Mouse (Mus musculus) duodenum, adult 2 months (tissue): ENCODE results near the gene Cul7. TPM values are rescaled to one million over a fixed set of nuclear protein-coding genes. Genes with fewer than 3 reads are reported as not detected.

Experiments
- polyA plus RNA-seq: library from polyadenylated mRNA; depleted of rRNA; stranded (reverse); fragments of >200 nt; gene quantifications from 2 replicates; pipeline ENCODE4 v1.2.3, GENCODE M21; 2012; ENCODE audit warnings: low replicate concordance; rRNA removed

Cul7 gene
- polyA plus RNA-seq: 9.8 and 12.0 TPM in 2 replicates

GRCm38 (mm10) chr17:46650232-46651031, at the start of gene Cul7:
Cul7 (plus strand) TSS chr17:46650337.

GRCm38 (mm10) chr17:46628791-46629684, 21.1 kb upstream of the Cul7 start, which contains the start of gene Ptk7:
Ptk7 (minus strand) TSS chr17:46629504.

GRCm38 (mm10) chr17:46645561-46646321, 4.4 kb upstream of the Cul7 start, which contains the start of the genes Klc4 and Mrpl2:
Klc4 (minus strand) TSS chr17:46646022.
Mrpl2 (plus strand) TSS chr17:46646229.

GRCm38 (mm10) chr17:46673850-46674529, 23.9 kb downstream of the Cul7 start, which contains the start of gene Rrp36:
Rrp36 (minus strand) TSS chr17:46674352.

GRCm38 (mm10) chr17:46678416-46678815, 28.3 kb downstream of the Cul7 start, which contains the start of gene Mea1:
Mea1 (plus strand) TSS chr17:46678793.

GRCm38 (mm10) chr17:46680760-46681373, 30.7 kb downstream of the Cul7 start, which contains the start of gene Klhdc3:
Klhdc3 (minus strand) TSS chr17:46680914.

GRCm38 (mm10) chr17:46704887-46705835, 55.0 kb downstream of the Cul7 start, which contains the start of gene Ppp2r5d:
Ppp2r5d (minus strand) TSS chr17:46705111.

GRCm38 (mm10) chr17:46710959-46711597, 60.9 kb downstream of the Cul7 start, which contains the start of gene Pex6:
Pex6 (plus strand) TSS chr17:46711463.

Other genes starting within 250 kb of the Cul7 start
- 0.50 and 0.51 TPM in 2 replicates for gene Crip3, start 221.4 kb upstream of the Cul7 start, polyA plus RNA-seq
- not detected in 2 replicates for gene Slc22a7, start 211.9 kb upstream of the Cul7 start, polyA plus RNA-seq
- 0.14 and 0.37 TPM in 2 replicates for gene Ttbk1, start 162.7 kb upstream of the Cul7 start, polyA plus RNA-seq
- gene Dnph1, start 153.6 kb upstream of the Cul7 start, polyA plus RNA-seq: 2.9 and 3.5 TPM in 2 replicates
- 5.4 and 7.1 TPM in 2 replicates for gene Cul9, start 103.9 kb upstream of the Cul7 start, polyA plus RNA-seq
- 147 and 180 TPM in 2 replicates for gene Srf, start 94.2 kb upstream of the Cul7 start, polyA plus RNA-seq
- 4.7 and 6.5 TPM in 2 replicates for gene Ptk7, start 20.8 kb upstream of the Cul7 start, polyA plus RNA-seq
- 76.0 and 152 TPM in 2 replicates for gene Klc4, start 4.3 kb upstream of the Cul7 start, polyA plus RNA-seq
- 101 and 186 TPM in 2 replicates for gene Mrpl2, start 4.1 kb upstream of the Cul7 start, polyA plus RNA-seq
- 28.4 and 38.6 TPM in 2 replicates for gene Rrp36, start 24.0 kb downstream of the Cul7 start, polyA plus RNA-seq
- gene Mea1, start 28.5 kb downstream of the Cul7 start, polyA plus RNA-seq: 45.3 and 69.5 TPM in 2 replicates
- 85.2 and 117 TPM in 2 replicates for gene Klhdc3, start 30.6 kb downstream of the Cul7 start, polyA plus RNA-seq
- 50.9 and 143 TPM in 2 replicates for gene Ppp2r5d, start 54.8 kb downstream of the Cul7 start, polyA plus RNA-seq
- 59.8 and 104 TPM in 2 replicates for gene Pex6, start 61.1 kb downstream of the Cul7 start, polyA plus RNA-seq
- 0.51 and 3.8 TPM in 2 replicates for gene Gnmt, start 78.8 kb downstream of the Cul7 start, polyA plus RNA-seq
- gene Cnpy3, start 101.9 kb downstream of the Cul7 start, polyA plus RNA-seq: 26.8 and 30.1 TPM in 2 replicates
- gene Ptcra, start 113.4 kb downstream of the Cul7 start, polyA plus RNA-seq: not detected in 2 replicates
- 151 and 166 TPM in 2 replicates for gene 2310039H08Rik, start 122.3 kb downstream of the Cul7 start, polyA plus RNA-seq
- 7.7 and 7.9 TPM in 2 replicates for gene Rpl7l1, start 132.3 kb downstream of the Cul7 start, polyA plus RNA-seq
- gene Bicral, start 208.1 kb downstream of the Cul7 start, polyA plus RNA-seq: 4.0 and 5.0 TPM in 2 replicates
- 10.4 and 21.4 TPM in 2 replicates for gene Tbcc, start 240.3 kb downstream of the Cul7 start, polyA plus RNA-seq